Mouse (Mus musculus) embryo, embryonic 11 days (tissue): ENCODE results near the gene Fbxo47.

Experiments
- DNase-seq: peaks from one replicate; pipeline ENCODE4 v3.0.0-alpha.2; 2015

The Fbxo47 gene

DNA sequence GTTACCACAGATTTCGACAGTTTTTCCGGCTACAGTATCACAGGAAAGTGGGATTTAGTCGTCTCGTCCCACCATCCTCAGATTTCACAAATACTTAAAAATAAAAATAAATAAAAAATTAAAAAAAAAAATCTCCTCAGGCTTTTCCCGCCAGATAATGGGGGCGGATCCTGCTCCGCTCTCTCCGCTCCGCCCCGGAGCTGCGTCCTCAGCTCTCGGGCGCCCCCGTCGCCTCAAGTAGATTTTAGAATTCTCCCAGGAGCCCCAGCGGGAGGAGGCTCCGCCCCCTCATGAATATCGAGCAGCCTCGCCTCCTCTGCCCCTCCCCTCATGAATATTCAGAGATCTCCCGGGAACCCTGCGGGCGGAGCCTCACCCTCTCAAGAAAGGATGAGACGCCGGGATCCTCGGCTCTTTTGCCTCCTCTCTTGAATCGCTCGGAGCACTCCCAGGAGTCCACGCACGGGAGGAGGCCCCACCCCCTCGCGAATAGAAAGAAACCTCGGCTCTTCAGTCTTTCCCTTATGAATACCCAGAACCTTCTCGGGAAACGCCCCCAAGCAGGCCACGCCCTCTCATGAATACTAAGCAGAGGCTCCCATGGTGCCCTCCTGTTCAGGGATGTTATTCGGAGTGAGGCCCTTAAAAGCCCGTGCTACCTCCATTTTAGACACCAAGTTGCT, at the start of gene Fbxo47:
TSS of gene Fbxo47 (minus strand) at position 237 of the 683 bp plus-strand sequence.
- DNase-seq, result peak; percentile 100

DNA sequence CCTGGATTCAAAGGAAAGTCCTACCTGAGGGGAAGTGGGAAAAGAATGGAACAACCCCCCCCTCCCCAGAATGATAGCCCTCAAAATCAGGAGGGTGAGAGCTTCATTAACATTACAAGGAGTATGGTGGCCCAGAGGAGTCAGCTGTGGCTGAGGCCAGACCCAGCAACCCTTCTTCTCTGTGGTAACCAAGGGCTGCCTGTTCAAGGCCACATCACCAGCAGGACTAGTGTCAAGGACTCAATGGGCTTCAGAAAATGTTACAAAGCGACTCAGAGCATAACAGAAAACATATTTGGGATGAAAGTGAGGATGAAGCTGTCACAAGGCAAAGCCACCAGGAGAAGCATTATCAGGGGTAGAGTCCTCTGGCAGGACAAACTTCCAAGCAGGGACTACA, 49.6 kb upstream of the Fbxo47 start:
- DNase-seq, result no peak

DNA sequence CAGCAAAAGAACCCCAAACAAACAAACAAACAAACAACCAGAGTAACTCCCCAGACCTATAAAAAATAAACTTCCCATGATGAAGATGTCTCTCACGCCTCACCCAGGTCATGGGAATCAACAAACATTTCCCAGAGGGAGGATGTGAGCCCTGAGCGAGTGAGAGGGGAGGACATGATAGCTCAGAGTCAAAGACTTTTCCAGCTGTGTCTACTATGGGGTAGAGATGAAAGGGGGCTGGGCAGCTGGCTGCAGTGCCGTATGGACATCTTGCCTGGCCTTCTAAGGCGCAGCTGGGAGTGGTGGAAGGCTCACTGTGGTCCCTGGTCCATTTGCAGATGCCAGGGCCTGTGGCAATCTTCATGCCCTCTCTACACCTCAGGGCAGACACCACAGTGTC, 45.0 kb upstream of the Fbxo47 start:
- DNase-seq, result no peak

- no peak for DNase-seq
These were observed 40.3 kb upstream of the Fbxo47 start for GRCm38 (mm10) chr11:97924217-97924616.

- DNase-seq, result no peak
These were observed 39.7 kb upstream of the Fbxo47 start for GRCm38 (mm10) chr11:97923639-97924038.

GRCm38 (mm10) chr11:97915974-97916503, 32.1 kb upstream of the Fbxo47 start:
- no peak for DNase-seq

- DNase-seq, result no peak
These were observed 31.5 kb upstream of the Fbxo47 start for GRCm38 (mm10) chr11:97915471-97915870.

DNA sequence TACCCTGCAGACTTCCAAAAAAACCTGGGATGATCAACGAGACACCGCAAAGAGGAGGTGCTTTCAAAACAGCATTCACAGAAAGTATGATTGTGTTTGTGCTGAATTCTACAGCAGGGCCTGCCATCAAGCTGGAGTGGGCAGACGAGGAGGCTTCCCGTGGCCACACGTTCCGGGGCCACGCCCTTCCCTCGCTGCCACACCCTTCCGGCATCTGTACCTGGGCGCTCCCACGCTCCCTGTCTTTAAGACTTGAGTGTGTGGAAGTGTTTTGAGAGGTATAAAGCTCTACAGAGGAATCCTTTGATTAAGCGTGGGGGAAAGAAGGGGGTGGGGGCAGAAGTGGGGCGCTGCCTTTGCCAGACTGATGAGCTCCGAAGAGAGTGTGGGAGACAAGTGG, 29.2 kb upstream of the Fbxo47 start:
- no peak for DNase-seq

GRCm38 (mm10) chr11:97908634-97909348, 24.8 kb upstream of the Fbxo47 start:
- DNase-seq, result no peak

DNA sequence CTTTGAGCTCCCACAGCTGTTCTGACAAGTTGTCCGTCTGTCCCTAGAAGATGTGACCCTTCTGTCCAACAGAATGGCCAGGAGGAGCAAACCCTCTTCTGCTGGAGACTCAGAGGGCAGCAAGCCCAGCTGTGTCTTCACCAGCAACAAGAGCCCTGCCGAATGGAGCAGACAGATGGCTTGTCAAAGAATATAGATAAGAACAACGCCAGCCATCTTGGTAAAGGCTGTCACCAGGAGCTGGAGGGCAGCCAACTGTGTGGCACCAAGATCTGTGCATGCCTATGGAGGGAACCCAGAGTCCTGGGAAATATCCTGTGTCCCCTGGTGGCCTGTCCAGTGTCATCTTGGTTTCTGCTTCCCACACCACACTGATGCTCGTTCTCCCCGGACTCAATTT, 24.0 kb upstream of the Fbxo47 start:
- DNase-seq, result no peak

DNA sequence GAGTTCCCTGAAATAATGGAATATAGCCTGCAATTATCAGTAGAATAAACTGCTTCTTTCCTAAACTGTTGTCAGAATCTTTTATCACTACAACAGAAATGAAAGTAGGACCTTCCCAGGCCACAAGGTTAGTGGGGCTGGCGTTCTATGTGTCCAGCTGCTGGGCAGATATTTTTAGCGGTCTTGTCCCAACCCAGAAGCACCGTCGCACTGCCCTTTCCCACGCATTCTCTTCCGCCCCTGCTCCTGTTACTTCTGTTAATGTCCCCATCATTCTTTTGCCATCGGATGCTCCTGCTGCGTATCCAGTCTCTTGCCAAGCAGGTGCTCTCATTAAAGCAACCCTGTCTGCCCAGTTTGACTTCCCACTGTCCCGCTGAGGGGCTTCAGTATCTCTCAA, 23.0 kb upstream of the Fbxo47 start:
- no peak for DNase-seq

DNA sequence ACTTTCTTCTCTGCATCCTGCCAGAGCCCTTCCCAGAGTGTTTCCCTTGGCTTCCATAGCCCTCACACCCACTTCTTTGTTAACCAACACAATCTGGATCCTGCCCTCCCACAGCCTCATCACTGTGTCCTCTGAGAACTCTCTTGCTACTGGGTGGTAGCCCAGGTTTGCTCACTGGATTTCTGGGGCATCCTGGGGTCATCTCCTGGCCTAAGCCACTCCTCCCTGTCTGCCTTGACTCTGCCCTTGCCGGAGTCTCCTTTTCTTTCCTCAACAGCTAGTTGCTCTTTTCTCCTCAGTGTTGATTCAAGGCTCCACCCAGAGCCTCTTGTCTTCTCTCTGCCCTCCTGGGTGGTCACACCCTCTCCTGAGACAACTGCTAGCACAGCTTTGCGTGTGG, 22.0 kb upstream of the Fbxo47 start:
- DNase-seq, result no peak

DNA sequence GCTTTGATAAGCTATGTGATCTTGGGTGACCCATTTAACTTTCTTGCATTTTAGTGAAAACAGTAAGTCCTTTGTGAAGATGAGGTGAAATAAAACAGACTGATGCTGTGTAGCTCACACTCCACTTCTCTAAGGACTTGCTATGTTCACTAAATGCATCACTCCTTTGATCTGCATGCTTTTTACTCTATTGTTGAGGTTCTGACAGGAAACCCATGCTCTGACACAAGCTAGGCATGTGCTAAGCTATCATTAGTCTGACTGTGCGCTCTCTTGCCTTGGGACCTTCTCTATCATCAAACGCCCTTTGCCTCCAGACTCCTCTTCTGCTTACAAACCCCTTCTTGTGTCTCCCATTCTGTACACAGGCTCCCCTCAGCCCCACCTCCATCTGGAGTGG, 21.6 kb upstream of the Fbxo47 start:
- DNase-seq, result no peak

DNA sequence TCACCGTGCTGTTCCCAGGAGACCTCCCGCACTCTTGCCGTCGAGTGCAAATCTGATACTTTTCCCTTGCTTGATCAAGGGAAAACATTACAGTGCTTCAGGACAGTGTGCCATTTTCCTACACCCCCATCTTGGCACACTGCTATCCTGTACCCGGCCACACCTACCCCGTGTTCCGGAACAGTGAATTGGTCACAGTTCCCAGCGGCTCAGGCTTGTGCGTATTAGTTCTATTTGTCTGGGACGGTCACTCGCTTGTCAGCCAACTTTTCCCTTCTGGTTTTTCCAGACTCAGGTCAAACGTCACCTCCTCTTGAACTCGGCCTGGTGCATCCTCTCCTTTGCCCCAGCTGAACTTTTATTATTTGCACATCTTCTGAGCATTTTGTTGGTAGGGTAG, 20.8 kb upstream of the Fbxo47 start:
- no peak for DNase-seq

DNA sequence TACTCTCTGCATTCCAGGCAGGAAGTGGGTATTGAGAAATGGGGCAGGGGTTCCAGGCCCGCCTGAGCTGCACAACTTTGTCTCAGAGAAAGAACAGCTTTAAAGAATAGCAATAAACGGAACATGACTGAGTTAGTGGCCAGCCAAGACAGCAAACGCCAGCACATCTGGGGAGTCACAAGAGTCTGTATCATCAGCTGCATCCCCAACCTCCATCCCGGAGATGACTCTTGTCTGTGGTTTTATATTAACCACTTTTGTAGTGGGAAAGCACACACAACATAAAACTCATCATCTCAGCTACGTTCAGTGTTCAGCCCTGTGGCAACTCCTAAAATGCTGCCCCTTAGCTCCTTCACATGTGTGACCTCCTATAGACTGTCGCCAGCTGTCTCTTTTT, 17.9 kb upstream of the Fbxo47 start:
- DNase-seq, result no peak

DNA sequence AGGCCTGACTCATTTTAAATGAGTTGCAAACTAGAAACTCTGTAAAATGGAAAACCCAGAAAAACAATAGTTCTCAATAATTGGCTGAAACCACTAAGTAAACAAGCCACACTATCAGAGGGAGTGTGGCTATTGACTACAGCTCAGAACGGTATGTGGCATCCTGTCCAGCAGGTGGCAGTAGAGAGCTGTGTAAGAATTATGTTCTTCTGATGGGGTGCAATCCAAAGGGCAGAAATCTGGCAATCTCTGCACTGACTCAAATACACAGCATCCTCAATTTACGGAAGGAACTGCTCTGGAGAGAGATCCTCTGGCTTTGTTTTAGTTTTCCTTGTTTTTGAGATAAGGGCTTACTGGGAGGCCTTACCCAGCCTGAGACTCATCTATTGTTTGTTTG, 15.9 kb upstream of the Fbxo47 start:
- DNase-seq, result peak; percentile 91

DNA sequence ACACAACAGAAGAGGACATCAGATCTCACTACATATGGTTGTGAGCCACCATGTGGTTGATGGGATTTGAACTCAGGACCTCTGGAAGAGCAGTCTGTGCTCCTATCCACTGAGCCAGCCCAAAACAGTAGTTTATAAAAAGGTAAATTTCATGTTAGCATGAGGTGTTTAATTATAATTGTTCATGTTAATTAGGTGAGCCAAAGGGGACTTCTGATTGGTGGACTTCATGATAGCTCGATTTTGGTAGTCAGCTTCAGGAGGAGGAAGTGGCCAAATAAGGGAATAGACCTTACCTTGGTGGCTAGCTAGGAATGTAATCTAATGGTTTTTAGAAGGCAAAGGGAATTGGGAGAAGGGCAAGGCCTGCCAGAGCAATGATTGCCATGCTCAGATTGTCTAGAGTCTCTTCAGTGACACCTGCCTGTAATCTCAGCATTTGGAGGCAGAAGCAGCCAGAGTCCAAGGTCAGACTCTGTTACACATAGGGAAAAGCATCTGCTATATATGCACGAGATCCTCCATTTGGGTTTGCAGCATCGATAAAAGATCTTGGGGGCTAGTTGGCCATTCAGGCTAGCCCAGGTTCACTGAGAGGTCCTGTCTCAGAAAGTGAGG, 13.7 kb upstream of the Fbxo47 start:
- DNase-seq, result no peak

DNA sequence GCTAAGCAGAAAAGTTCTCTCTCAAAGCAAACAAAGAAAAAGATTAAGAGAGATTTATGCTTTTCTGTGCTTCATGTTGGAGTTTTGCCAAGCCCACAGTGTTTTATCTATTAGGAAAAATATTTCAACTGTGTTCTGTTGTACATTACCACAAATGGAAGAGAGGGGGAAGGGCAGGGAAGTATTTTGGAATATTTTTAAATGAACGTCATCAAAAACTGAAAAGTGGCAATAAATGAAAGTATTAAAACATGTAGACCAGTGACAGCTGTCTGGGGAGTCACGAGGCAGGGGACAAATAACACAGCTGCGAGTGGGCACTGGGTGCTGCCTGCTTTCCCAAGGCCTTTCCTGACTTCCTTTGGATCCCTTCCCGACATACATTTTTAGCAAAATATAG, 12.7 kb upstream of the Fbxo47 start:
- DNase-seq, result no peak

DNA sequence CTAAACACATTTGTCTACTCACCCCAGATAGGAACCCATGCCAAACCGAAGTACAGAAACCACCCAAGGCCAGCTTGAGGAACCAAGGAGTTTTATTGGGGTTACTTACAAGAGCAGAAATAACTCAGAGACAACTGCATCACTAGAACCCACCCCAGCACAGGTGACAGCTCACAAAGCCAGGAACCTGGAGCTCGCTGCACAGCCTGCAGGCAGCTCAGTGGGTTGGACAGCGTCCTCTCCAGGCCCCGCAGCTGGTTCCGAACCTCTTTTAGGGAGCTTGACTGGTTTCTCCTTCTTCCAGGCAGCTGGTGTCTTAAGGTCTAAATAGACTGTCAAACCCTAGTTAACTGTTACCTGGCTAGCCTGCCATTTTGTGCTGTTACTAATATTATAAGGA, 7.9 kb upstream of the Fbxo47 start:
- no peak for DNase-seq

DNA sequence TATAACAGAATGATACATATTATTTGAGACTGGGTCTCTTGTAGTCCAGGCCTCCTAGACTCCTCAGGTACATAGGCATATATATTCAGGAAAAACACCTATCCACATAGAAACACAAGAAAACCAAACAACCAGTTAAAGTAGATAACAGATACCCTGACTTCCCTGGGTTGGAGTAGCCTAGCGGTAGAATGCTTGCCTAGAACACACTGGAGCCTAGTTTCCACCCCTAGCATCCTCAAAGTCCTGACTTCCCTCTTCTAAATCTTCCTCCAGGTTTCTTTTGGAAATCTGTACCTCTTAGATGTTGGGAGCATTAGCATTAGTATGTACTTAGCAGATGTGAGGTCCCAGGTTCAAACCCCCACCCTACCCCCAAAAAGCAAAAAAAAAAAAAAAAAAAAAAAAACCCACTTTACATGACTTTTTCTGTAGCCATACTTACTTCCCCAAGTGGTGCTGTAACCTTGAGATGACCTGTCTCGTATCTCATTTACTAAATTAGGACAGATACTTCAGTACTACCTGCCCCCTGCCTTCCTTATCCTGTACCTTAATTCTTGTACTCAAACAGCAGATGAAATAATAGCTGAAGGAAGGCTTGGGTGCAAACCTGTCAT, 1.5 kb upstream of the Fbxo47 start:
- DNase-seq, result no peak

GRCm38 (mm10) chr11:97884601-97885185, 739 bp upstream of the Fbxo47 start:
- DNase-seq, result peak; percentile 7

- peak; percentile 85 for DNase-seq
These were observed 424 bp downstream of the Fbxo47 start for GRCm38 (mm10) chr11:97883542-97883917.

- no peak for DNase-seq
These were observed 3.6 kb downstream of the Fbxo47 start for GRCm38 (mm10) chr11:97880362-97880761.
